Mouse (Mus musculus) liver, embryonic 11.5 days (tissue): Measurements from ENCODE around the gene Zer1. TPM values are rescaled to one million over a fixed set of nuclear protein-coding genes. Genes with fewer than 3 reads are reported as not detected.
"Not testable (repeated sequence)": the region's sequence is repeated elsewhere in the genome, so short reads cannot be mapped to it uniquely, and the experiment has no call there.

Experiments
- ATAC-seq: fragments of 200-750 bp; cut with Nextera tagmentation; replicated peaks from 2 replicates; pipeline ENCODE4 v1.8.0; 2017; ENCODE audit warnings: moderate number of reproducible peaks, mild to moderate bottlenecking, moderate TSS enrichment, moderate library complexity; ENCODE audit not compliant: low FRiP score
- DNase-seq: peaks from one replicate; pipeline ENCODE4 v3.0.0-alpha.2; 2017; ENCODE audit warnings: low spot score
- H3K27ac ChIP-seq: fragments of 300-500 bp; sonication (generic); 2 replicates; pipeline ENCODE4 v1.5.1; 2014; ENCODE audit warnings: mild to moderate bottlenecking, low read depth, low read length, control low read depth
- H3K27me3 ChIP-seq: fragments of 300-500 bp; sonication (generic); replicated peaks from 2 replicates; pipeline ENCODE4 v1.6.1; 2014; ENCODE audit warnings: low read length, mixed read lengths; ENCODE audit not compliant: control insufficient read depth, insufficient read depth
- H3K36me3 ChIP-seq: fragments of 300-500 bp; sonication (generic); 2 replicates; pipeline ENCODE4 v1.6.1; 2014; ENCODE audit warnings: mild to moderate bottlenecking, low read length, moderate library complexity, mixed read lengths; ENCODE audit not compliant: control insufficient read depth, insufficient read depth
- H3K4me1 ChIP-seq: fragments of 300-500 bp; sonication (generic); replicated peaks from 2 replicates; pipeline ENCODE4 v1.6.1; 2014; ENCODE audit warnings: low read length, mixed read lengths; ENCODE audit not compliant: control insufficient read depth, insufficient read depth
- H3K4me2 ChIP-seq: fragments of 300-500 bp; sonication (generic); 2 replicates; pipeline ENCODE4 v1.6.1; 2014; ENCODE audit warnings: mild to moderate bottlenecking, control low read depth, moderate library complexity
- H3K4me3 ChIP-seq: fragments of 300-500 bp; sonication (generic); 2 replicates; pipeline ENCODE4 v1.5.1; 2014; ENCODE audit warnings: low read depth, low read length, control low read depth
- H3K9ac ChIP-seq: fragments of 300-500 bp; sonication (generic); 2 replicates; pipeline ENCODE4 v1.6.1; 2014; ENCODE audit warnings: low read depth, low read length, control low read depth
- H3K9me3 ChIP-seq: fragments of 300-500 bp; sonication (generic); 2 replicates; pipeline ENCODE4 v1.6.1; 2016; ENCODE audit warnings: low read length, inconsistent platforms, mixed read lengths; ENCODE audit not compliant: control insufficient read depth
- WGBS: fragments of 180-500 bp; shearing (Covaris S2); extraction: QIAGEN DNeasy Blood & Tissue Kit; methylation state at CpG from one replicate; pipeline ENCODE4 v1.1.7; 2014; 5-methylcytosine and 5-hydroxymethylcytosine counted together
- polyA plus RNA-seq: library from polyadenylated mRNA; unstranded; fragments of >200 nt; fragmentation: Nextera tagmentation; extraction: Ambion mirVana; gene quantifications from 2 replicates; pipeline ENCODE4 v1.2.1, GENCODE M21; 2014

The Zer1 gene
- 4.7 and 6.2 TPM in 2 replicates for polyA plus RNA-seq

DNA sequence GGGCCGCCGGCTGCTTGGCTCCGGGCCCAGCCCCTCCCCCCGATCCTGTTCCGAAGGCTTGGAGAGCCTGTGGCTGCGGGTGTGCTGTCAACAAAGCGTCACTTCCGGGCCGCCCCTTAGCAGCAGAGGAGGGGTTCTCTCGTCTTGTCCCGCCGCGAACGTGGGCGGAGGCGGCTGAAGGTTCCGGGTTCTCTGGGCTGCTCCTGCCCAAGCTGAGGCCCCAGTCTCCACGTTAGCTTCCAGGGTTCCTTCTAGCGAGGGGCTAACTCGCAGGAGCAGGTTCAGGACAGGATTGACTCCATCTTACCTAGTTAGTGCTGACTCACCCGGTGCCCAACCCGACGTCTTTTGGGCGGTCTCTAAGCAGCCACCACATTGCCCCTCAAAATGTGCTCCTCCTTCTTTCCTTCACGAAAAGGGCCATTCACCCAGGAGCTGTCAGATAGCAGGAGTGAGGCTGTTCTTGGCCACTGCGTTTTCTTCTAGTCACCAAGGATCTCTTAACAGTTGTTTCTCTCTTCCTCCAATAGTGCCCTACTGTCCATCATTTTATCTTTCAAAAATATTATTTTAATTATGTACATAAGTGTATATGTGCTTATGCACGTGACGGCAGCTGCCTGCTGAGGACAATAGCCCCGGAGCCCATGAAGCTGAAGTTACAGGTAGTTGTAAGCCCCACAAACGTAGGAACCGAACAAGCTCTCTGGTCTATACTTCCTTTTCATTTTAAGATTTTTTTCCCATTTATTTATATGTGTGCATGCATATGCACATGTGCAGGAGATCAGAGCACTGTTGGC lies at the start of gene Zer1:
Zer1 (minus strand) TSS at position 114 of the 803 bp plus-strand sequence.
- Histone ChIP-seq H3K27me3 (no peaks in the 10 kb centered on the region), H3K9ac (peak within 1 kb of the TSS; percentile 81), H3K27ac (peak within 1 kb of the TSS; percentile 70), H3K36me3 (no peaks in the 10 kb centered on the region), H3K9me3 (no peaks in the 10 kb centered on the region), H3K4me2 (peak within 1 kb of the TSS; percentile 85), H3K4me3 (peak within 1 kb of the TSS; percentile 77), H3K4me1 (peaks cover 13% of the 10 kb centered on the region)
- peak; percentile 94 for ATAC-seq
- peak; percentile 93 for DNase-seq
- WGBS, result 12% methylated on average over 30 of the region's 31 CpGs

DNA sequence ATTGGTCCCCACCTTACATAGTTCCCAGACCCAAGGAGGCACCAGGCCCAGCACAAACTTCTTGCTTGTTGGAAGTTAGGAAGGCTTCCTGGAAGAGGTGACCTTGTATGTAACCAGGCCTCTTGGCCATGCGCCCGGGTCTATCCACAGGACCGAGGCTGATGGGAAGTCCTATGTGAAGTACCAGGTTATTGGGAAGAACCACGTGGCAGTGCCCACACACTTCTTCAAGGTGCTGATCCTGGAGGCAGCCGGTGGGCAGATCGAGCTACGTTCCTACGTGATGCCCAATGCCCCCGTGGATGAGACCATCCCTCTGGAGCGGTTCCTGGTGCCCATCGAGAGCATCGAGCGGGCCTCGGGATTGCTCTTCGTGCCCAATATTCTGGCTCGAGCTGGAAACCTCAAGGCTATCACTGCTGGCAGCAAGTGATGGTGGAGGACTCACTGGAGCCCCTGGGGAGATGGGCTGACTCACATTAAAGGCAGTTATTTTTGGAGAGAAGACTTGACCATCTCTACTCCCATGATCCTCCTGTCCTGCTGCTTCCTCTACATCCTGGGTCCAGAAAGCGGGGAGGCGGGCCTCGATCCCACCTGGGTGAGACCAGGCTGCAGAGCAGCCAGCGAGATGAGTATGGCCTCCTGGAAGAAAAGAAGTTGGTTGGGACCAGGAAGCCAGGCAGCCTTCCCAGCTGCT lies 49.3 kb upstream of the Zer1 start:
- ATAC-seq (no peak), DNase-seq (no peak)
- WGBS, result 94% methylated on average over 20 of the region's 20 CpGs
- Histone ChIP-seq H3K9me3 (no peaks in the 10 kb centered on the region), H3K4me3 (no peak overlapping the region), H3K4me2 (no peak overlapping the region), H3K27me3 (no peaks in the 10 kb centered on the region), H3K4me1 (peaks cover 20% of the 10 kb centered on the region), H3K27ac (0 out of 2 replicates have a peak overlapping the region, but pooled peaks have one; percentile 6), H3K9ac (no peak overlapping the region), H3K36me3 (peaks cover 43% of the 10 kb centered on the region)

DNA sequence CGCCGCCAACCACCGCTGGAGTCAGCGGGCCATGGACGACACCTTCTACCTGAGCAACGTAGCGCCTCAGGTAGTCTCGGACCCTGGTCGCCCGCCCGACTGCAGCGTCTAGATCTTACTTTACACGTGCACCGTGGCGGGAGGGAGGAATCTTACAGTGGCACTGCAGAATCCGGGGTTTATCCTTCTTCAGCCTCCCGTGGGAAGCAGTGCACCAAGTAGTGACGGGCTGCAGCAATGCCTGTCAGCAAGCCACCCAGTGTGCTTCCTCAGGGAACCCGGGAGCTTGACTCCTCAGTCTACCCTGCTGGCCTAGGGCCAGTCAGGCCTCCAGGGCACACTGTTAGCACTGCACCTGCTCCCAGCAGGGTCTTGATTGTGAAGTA lies 47.6 kb upstream of the Zer1 start:
- ATAC-seq (peak; percentile 6; the same call in 1 of the 2 replicates), DNase-seq (no peak)
- Histone ChIP-seq H3K9me3 (0 out of 2 replicates have a peak, but pooled peaks cover under 1% of the 10 kb centered on the region), H3K4me2 (peak overlapping the region; percentile 99), H3K27me3 (no peaks in the 10 kb centered on the region), H3K36me3 (peaks cover 38% of the 10 kb centered on the region), H3K9ac (peak overlapping the region; percentile 68), H3K4me3 (peak overlapping the region; percentile 72), H3K4me1 (peaks cover 12% of the 10 kb centered on the region), H3K27ac (peak overlapping the region; percentile 82)
- 2% methylated on average over 19 of the region's 19 CpGs for WGBS

DNA sequence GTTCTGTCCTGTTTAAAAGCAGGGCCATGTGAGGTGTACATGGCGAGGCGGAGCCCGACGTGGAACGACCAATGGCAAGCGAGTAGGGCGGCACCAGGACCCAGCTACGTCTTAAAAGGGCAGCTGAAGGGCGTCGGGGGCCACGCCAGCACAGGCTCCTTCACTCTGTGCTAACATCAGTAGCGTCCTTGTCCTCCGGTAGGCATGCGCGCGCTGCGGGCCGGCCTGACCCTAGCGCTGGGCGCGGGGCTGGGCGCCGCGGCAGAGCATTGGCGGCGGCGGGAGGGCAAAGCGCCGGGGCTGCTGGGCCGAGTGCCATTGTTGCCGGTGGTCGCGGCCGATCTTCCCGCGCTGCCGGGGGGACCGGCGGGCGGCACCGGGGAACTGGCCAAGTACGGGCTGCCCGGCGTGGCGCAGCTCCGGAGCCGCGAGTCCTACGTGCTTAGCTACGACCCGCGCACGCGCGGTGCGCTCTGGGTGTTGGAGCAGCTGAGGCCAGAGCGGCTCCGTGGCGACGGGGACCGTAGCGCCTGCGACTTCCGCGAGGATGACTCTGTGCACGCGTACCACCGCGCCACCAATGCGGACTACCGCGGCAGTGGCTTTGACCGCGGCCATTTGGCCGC lies 47.1 kb upstream of the Zer1 start, which contains the start of gene Endog:
Endog (plus strand) TSS at position 123 of the 626 bp plus-strand sequence.
- Histone ChIP-seq H3K27ac (peak within 1 kb of the TSS; percentile 82), H3K4me1 (peaks cover 10% of the 10 kb centered on the region), H3K4me3 (peak within 1 kb of the TSS; percentile 72), H3K27me3 (no peaks in the 10 kb centered on the region), H3K9me3 (peaks cover 5% of the 10 kb centered on the region; the same call in 1 of the 2 replicates), H3K9ac (peak within 1 kb of the TSS; percentile 68), H3K36me3 (peaks cover 34% of the 10 kb centered on the region), H3K4me2 (peak within 1 kb of the TSS; percentile 99)
- DNase-seq (peak; percentile 79), ATAC-seq (peak; percentile 91)
- WGBS, result under 1% methylated on average over 75 of the region's 75 CpGs

DNA sequence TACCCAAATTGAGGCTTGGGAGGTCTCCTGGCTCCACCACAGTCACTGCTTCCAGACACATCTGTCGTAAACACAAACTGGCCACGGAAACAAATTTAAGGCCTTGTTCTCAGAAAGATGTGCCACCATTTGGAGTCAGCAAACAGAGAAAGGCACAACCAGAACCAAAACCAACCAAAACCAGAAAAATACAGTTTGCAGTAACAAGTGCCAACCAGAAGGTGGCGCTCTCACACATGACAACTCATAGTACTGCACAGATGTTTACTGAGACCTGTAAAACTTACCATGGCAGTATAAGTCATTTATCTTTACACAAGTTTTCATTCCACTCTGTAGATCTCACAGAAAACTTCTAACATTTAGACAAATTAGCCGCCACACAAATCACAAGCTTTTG lies 42.3 kb upstream of the Zer1 start:
- H3K4me2 ChIP-seq, result no peak overlapping the region

DNA sequence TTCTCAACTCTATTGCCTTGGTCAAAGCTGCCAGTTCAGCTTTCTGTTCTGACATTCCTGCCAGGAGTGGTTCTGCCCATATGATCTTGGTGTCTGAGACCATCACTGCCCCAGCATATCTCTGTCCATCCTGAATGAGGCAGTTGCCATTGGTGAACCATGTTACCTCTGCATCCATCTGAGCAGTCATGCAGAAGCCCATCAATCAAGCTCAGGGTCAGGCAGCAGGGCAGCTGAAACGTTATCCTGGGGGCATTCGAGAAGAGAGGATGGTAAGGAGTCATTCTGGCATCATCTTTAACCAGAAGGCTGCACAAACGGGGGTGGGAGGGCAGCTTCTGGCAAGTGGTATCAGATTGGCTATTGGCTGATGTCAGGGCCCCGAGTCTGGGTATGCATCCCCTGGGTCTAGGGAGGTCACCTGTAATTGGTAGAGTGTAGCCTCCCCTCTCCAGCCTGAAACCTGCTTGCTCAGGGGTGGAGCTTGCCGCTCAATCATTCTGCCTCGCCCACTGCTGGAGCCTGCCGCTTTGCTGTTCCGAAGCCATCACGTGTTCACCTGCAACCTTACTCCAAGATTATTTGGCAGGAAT lies 40.1 kb upstream of the Zer1 start:
- Histone ChIP-seq H3K4me1 (no peaks in the 10 kb centered on the region), H3K9me3 (peaks cover 12% of the 10 kb centered on the region), H3K9ac (no peak overlapping the region), H3K27ac (no peak overlapping the region), H3K36me3 (no peaks in the 10 kb centered on the region), H3K4me3 (no peak overlapping the region), H3K4me2 (no peak overlapping the region), H3K27me3 (no peaks in the 10 kb centered on the region)
- DNase-seq, result no peak
- 48% methylated on average over 9 of the region's 9 CpGs for WGBS
- no peak for ATAC-seq

More for the DNA sequence above, 42.3 kb upstream of the Zer1 start:
- ATAC-seq (no peak), DNase-seq (no peak)
- 57% methylated on average over 4 of the region's 4 CpGs for WGBS
- Histone ChIP-seq H3K9me3 (peaks cover 12% of the 10 kb centered on the region), H3K4me3 (no peak overlapping the region), H3K27me3 (no peaks in the 10 kb centered on the region), H3K27ac (no peak overlapping the region), H3K4me1 (no peaks in the 10 kb centered on the region), H3K9ac (no peak overlapping the region), H3K36me3 (no peaks in the 10 kb centered on the region)

DNA sequence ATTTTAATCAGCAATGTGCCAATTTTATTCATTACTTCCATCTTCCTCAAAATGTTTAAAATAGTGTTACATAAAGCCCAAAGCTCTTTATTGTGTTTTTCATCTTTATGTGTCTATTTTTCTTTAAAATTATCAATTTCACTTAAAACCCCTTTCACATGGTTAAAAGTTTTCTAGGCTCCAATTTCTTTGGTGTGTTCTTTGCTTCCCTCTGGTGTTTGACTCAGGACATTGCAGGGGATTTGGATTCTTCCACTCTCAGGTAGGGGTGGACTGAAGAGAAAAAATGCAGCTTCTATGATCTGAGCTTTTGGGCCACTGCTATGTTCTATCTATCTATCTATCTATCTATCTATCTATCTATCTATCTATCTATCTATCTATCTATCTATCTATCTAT lies 37.4 kb upstream of the Zer1 start:
- ATAC-seq, result no peak
- Histone ChIP-seq H3K27ac (no peak overlapping the region), H3K36me3 (no peaks in the 10 kb centered on the region), H3K9ac (no peak overlapping the region), H3K9me3 (peaks cover 11% of the 10 kb centered on the region), H3K4me1 (no peaks in the 10 kb centered on the region), H3K4me3 (no peak overlapping the region), H3K27me3 (no peaks in the 10 kb centered on the region), H3K4me2 (no peak overlapping the region)
- DNase-seq, result no peak

DNA sequence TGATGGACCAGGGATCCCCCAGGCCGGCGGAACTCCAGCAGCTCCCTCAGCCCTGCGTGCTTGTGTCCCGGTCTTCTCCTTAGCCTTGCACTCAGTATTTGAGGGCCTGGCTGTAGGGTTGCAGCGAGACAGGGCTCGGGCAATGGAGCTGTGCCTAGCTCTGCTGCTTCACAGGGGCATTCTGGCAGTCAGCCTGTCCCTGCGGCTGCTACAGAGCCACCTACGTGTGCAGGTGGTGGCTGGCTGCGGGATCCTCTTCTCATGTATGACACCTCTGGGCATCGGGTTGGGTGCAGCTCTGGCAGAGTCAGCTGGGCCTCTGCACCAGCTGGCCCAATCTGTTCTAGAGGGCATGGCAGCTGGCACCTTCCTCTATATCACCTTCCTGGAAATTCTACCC lies 35.5 kb upstream of the Zer1 start:
- H3K27me3 ChIP-seq, H3K4me3 ChIP-seq, H3K9ac ChIP-seq, DNase-seq, H3K27ac ChIP-seq, H3K4me2 ChIP-seq, ATAC-seq, H3K9me3 ChIP-seq, H3K36me3 ChIP-seq, H3K4me1 ChIP-seq: not testable (repeated sequence)
- 89% methylated on average over 8 of the region's 10 CpGs for WGBS
